Mouse (Mus musculus) thymus, postnatal 25 days (tissue): ENCODE data around the gene Adam12.
"Not testable (repeated sequence)": the region's sequence is repeated elsewhere in the genome, so short reads cannot be mapped to it uniquely, and the experiment has no call there.

Source experiments
- DNase-seq: peaks from one replicate; pipeline ENCODE4 v3.0.0; 2022

Adam12 gene

DNA sequence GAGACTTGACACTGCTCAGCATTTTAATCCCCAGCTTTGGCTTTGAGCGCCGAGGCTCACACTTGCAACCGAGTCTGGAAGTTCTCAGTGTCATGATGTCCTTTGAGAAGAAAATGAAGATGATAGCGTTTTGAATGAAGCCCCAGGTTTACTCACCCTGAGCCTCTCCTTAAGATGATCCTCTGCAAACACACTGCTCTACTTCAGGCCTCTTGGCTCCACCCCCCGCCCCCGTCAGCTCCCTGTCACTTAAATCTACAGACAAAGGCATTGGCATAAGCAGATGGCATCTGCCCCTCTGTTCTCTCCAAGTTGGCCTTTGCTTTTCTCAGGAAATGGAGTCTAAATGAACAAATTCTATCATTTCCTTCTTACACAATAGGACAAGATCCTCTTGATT, 308.0 kb downstream of the Adam12 start:
- no peak for DNase-seq

GRCm38 (mm10) chr7:133921291-133921690, 310.7 kb downstream of the Adam12 start:
- no peak for DNase-seq

GRCm38 (mm10) chr7:133920724-133921123, 311.2 kb downstream of the Adam12 start:
- DNase-seq = no peak

DNA sequence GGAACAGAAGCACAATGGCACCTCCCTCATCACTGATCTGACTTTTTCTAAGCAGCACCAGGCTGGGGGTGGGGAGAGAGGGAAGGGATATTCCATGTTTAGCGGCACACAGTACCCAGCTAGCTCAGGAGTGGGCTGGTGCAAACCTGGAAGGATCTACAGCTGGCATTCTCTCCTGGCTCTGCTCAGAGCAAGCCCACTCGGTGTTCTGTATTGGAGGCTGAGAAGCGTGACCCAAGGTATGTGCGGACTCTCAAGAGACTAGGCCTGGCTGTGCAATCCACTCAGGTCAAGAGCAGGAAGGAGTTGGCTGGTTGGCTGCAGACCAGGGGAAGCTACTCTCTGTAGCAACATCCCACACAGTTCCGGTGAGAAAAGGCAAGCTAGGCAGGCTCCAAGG, 312.0 kb downstream of the Adam12 start:
- no peak for DNase-seq

DNA sequence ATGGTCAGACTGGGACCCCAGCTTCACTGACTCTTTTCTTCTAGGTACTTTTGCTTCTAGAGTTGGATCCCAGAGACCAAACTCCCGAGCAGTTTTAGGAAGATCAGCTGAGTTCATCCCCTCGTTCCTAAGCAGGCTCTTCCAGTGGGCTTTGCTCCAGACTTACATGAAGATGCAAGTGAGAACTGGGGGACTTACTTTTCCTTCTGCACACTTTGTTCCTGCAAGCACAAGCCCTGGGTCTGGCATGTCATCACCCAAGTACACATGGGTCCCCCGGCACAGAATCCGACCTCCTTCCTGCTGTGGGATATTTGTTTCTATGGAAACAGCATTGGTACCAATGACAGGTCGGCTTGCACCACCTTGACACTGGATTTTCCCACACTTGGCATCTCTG, 312.6 kb downstream of the Adam12 start:
- DNase-seq = no peak

GRCm38 (mm10) chr7:133916230-133916629, 315.7 kb downstream of the Adam12 start:
- no peak for DNase-seq

DNA sequence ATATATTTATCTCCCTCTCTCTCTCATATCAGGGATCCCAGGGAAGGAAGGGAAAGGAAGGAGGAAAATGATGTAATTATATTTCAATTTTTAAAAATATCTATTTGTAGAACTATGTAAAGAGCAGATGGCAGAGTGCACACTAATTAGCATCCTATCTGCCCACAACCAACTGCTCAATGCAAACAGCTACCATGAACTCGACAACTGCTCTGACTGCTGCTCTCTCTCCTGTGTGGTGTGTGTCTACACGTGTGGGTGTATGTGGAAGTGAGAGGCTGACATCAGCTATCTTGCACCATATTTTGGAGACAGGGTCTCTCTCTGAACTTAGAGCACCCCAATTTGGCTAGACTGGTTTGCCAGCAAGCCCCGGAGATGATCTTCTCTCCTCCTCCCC, 320.1 kb downstream of the Adam12 start:
- no peak for DNase-seq

- no peak for DNase-seq
Measured at GRCm38 (mm10) chr7:133909833-133910375, 322.0 kb downstream of the Adam12 start.

- DNase-seq = no peak
Measured at GRCm38 (mm10) chr7:133908966-133909365, 323.0 kb downstream of the Adam12 start.

DNA sequence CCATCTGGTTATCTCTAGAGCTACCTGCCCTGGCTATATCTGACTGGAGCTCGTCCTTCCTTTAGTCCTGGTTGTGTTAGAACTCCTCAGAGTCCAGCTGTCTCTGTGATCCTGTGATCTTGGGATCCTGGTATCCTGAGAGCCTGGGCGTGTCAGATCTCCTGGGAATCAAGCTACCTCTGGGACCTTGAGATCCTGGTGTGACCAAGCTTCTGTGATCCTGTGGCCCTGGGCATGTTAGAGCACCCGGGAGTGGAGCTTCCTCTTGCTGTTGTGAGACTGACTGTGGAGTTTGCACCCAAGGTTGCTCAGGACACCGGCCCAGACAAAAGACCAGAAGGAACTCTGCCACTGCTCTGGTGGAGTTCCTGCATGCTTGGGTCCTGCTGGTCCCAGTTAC, 332.6 kb downstream of the Adam12 start:
- no peak for DNase-seq

DNA sequence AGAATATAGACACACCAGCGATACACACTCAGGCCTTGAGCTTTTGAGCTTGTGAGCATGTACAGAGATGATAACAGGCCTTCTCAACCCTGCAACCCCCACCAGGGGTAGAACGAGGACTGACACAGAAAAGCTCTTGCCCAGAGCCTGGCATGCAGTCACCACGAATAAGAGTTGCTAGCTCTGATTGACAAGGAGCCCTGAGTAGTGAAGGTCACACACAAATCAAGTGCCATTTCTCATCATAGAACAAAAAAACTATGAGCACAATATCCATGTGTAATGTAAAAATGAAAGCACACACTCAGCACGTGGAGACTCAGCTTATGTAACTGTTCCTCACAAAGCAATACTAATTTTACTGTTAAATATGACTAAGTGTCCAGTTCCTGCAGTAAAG, 340.1 kb downstream of the Adam12 start:
- no peak for DNase-seq

GRCm38 (mm10) chr7:133891298-133891697, 340.6 kb downstream of the Adam12 start:
- no peak for DNase-seq

DNA sequence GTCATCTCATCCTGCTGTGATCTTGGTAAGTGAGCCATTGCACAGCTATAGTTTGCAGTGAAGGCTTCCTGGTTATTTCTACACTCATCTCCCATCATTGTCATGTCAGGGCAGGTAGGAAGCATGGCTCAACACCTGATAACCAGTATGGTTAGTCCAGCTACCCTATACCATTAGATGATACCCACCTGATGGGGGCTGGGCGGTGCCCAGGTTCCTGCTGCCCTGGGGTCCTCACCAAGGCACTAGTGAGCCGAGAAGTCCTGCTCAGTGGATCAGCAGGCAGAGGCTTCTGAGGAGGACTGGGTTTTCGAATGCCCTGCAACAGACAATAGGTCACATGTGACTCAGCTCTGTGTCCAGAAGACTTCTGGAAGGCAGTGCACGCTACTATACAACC, 342.0 kb downstream of the Adam12 start:
- no peak for DNase-seq

DNA sequence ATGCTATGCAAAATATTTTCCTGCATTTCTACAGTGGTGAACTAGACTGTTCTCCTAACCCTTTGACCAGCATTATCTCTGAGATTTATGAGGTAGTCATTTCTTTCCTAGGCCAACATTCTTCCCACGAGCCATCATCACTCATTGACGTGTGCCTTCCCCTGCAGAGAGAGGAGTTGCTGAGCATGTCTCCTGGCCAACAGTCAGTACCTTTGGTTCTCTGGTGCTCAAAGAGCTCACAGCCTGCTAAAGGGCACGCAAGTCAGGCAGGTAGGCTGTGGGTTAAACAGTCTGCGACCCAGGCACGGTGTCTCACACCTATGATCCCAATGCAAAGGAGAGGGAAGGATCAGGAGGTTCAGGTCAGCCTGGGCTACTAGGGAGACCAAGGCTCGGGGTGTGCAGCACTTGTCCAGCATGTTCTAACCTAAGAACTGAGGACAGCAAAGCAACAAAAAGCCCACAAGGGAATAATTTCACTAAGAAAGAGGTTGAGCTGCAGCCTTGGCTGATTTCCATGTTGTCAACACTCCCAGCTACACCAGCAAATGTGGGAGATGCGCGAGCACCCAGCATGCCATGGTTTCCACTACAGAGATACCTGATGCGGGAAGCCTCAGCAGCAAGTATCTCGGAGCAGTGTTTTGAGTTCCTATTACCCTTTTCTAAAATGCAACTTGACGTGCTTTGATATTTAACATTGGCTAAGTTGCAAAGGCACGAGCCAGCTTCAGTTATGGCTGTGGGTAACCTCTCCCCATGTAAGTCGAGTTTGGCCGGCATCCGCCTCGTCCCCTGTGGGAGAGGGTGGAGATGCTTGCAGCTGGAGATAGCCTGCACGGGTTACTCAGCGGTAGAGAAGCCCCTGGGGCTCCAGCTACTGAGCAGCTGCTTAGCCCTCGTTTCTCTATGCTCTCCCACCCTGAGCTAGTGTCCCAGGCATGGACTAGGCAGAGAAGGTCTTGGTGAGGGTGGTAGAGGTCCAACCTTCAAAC, 342.7 kb downstream of the Adam12 start:
- DNase-seq = no peak

- not testable (repeated sequence) for DNase-seq
Measured at GRCm38 (mm10) chr7:133884759-133885431, 347.1 kb downstream of the Adam12 start.

DNA sequence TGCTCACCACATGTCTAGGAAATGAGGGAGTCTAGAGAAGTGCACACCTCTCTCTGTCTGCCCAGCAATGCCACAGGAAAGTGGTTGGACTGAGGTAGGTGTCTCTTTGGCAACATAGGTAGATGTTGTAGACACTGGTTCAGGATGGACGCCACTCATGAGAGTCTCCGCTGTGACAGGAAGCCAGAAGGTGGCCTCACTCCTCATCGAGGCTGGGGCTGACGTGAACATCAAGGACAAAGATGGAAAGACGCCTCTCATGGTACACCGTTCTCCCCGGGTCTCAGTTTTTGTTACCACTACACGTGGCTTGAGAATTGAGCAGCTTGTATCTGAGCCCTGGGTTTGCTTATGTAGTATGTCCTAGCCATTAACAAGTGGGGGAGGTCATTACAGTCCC, 352.2 kb downstream of the Adam12 start:
- no peak for DNase-seq

DNA sequence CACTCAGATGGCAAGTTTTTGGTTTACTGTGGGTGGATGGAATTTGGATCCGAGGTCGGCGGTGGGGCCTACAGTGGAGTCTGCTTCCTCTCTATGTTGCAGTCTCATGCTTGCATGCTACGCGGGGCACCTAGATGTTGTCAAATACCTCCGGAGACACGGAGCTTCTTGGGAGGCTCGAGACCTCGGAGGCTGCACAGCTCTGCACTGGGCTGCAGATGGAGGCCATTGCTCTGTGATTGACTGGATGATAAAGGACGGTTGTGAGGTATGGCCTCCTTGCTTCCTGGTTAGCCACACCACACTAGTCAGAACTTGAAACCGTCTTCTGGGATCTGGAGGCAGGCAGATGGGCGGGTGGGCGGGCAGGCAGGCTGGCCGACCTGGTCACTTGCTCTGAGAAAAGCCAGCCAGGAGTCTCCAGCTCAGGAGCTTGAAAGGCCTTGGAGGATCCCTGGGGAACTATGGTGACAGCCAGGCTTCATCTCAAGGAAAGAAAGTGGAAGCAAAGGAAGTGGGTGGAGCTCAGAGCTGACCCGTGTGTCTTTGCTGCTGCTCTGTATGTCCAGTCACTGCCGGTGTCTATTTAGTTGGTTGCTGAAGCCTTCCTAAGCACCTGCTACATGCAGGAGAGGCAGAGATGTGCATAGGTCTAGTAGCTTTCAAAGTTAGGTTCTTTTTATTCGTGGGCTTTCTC, 355.2 kb downstream of the Adam12 start:
- no peak for DNase-seq

- no peak for DNase-seq
Measured at GRCm38 (mm10) chr7:133876139-133876538, 355.8 kb downstream of the Adam12 start.

DNA sequence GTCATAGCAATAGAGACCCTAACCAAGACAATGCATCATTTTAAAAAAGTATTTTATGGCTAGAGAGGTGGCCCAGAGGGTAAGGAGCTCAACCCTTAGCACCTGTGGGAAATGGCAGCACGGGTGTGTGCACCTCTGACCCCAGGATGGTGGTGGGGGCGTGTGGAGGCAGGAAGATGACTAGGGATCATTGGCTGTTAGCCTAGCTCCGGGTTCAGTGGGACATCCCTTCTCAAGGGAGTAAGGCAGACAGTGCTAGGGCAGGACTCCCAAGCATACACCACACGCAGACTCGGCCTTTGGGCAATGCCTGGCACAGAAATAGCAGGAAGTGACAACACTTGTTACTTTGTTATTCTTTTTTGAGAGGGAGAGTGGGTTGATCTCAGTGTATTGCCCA, 359.2 kb downstream of the Adam12 start:
- DNase-seq = no peak

DNA sequence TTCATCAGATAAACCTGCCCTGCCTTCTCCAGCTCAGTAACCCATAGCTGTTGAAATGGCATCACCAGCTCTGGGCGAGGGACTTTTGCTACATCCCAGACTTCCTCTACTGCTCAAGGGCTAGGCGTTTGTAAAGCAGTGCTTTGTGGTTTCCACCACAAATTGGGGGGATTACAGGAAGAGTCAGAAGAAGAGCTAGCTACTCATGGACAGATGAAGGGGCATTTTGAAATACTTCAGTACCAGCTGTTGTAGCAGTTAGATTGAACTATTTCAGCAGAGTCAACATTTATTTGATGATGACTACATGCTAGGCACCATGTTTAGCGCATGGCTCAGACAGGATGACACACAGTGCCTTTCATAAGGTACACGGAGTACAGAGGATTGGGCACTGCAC, 361.7 kb downstream of the Adam12 start:
- no peak for DNase-seq

- no peak for DNase-seq
Measured at GRCm38 (mm10) chr7:133863684-133864083, 368.3 kb downstream of the Adam12 start.

DNA sequence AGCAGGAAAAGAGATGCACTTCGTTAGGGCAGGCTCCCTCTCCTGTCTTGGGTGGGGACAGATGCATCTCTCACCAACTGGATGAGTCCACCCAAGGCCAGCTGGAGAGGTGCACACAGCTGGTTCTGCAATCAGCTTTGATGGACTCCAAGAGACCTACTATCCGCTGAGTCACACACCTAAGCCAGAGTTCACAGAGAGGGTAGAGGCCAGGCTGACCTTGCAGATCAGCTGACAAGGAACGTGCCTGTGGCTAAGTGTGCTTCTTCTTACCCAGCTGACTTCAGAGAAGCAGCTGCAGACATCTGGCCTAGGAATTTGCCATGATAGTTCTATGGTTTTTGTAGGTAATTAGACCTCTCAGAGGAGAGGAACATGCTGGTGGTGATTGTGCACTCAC, 368.8 kb downstream of the Adam12 start:
- DNase-seq = no peak

DNA sequence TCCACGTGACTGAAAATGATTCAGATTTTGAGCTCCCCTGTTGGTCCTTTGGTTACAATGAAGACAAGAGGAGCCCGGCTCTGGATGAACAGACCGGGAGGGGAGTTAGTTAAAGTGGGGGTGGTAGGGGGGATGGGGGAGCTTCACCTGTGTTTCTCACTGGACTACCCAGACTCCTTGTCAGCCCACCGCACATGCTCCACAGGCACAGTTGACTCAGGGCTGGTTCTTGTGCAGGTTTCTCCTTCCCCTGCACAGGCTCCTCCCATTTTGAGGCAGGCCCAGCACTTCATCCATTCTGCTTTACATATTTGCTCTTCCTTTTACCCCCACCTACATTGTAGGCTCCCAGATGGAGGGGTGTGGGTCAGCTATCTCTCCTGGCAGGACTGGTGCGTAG, 369.2 kb downstream of the Adam12 start:
- DNase-seq = no peak
